Mouse (Mus musculus) neural tube, embryonic 11.5 days (tissue): ENCODE data around the gene Calhm3. TPM values are rescaled to one million over a fixed set of nuclear protein-coding genes. Genes with fewer than 3 reads are reported as not detected.

Experiments used
- ATAC-seq: fragments of 200-750 bp; cut with Nextera tagmentation; 2 replicates; pipeline ENCODE4 v1.8.0; 2017; ENCODE audit warnings: moderate number of reproducible peaks, mild to moderate bottlenecking, moderate TSS enrichment, moderate library complexity; ENCODE audit not compliant: insufficient read depth, low FRiP score, low TSS enrichment
- DNase-seq: peaks from one replicate; pipeline ENCODE4 v3.0.0-alpha.2; 2015; ENCODE audit warnings: low spot score
- H3K27ac ChIP-seq: fragments of 300-500 bp; sonication (generic); 2 replicates; pipeline ENCODE4 v1.5.1; 2014; ENCODE audit warnings: low read depth, mild to moderate bottlenecking, low read length
- H3K27me3 ChIP-seq: fragments of 300-500 bp; sonication (generic); 2 replicates; pipeline ENCODE4 v1.6.1; 2014; ENCODE audit warnings: mild to moderate bottlenecking, low read length, mixed read lengths; ENCODE audit not compliant: control insufficient read depth, insufficient read depth
- H3K36me3 ChIP-seq: fragments of 300-500 bp; sonication (generic); 2 replicates; pipeline ENCODE4 v1.6.1; 2014; ENCODE audit warnings: mild to moderate bottlenecking, low read length, moderate library complexity, mixed read lengths; ENCODE audit not compliant: control insufficient read depth, insufficient read depth
- H3K4me1 ChIP-seq: fragments of 300-500 bp; sonication (generic); 2 replicates; pipeline ENCODE4 v1.6.1; 2014; ENCODE audit warnings: low read length, mixed read lengths; ENCODE audit not compliant: control insufficient read depth, insufficient read depth
- H3K4me2 ChIP-seq: fragments of 300-500 bp; sonication (generic); 2 replicates; pipeline ENCODE4 v1.6.1; 2014; ENCODE audit warnings: low read depth, mild to moderate bottlenecking, moderate library complexity
- H3K4me3 ChIP-seq: fragments of 300-500 bp; sonication (generic); 2 replicates; pipeline ENCODE4 v1.5.1; 2014; ENCODE audit warnings: low read depth, low read length
- H3K9ac ChIP-seq: fragments of 300-500 bp; sonication (generic); 2 replicates; pipeline ENCODE4 v1.6.1; 2014; ENCODE audit warnings: mild to moderate bottlenecking, low read length
- H3K9me3 ChIP-seq: fragments of 300-500 bp; sonication (generic); 2 replicates; pipeline ENCODE4 v1.6.1; 2016; ENCODE audit warnings: low read length; ENCODE audit not compliant: control insufficient read depth
- WGBS: fragments of 180-500 bp; shearing (Covaris S2); extraction: QIAGEN DNeasy Blood & Tissue Kit; methylation state at CpG from one replicate; pipeline ENCODE4 v1.1.7; 2014; 5-methylcytosine and 5-hydroxymethylcytosine counted together
- polyA plus RNA-seq: library from polyadenylated mRNA; unstranded; fragments of >200 nt; fragmentation: Nextera tagmentation; extraction: Ambion mirVana; gene quantifications from 2 replicates; pipeline ENCODE4 v1.2.1, GENCODE M21; 2014

Calhm3 gene
- polyA plus RNA-seq, 1 experiment from 2014 or later, result not detected

GRCm38 (mm10) chr19:47137051-47137581, 20.4 kb downstream of the Calhm3 start:
- H3K36me3 ChIP-seq, result no peaks in the 10 kb centered on the region
- WGBS, result 71% methylated on average over 6 of the region's 6 CpGs
- no peaks in the 10 kb centered on the region for H3K27me3 ChIP-seq
- ATAC-seq (no peak), DNase-seq (no peak)
- H3K9me3 ChIP-seq, result no peaks in the 10 kb centered on the region
- H3K4me2 ChIP-seq, result peak overlapping the region; percentile 41
- no peak overlapping the region for H3K4me3 ChIP-seq
- peaks cover 8% of the 10 kb centered on the region; the same call in 1 of the 2 replicates for H3K4me1 ChIP-seq
- peak overlapping the region; percentile 48 for H3K9ac ChIP-seq
- H3K27ac ChIP-seq, result no peak overlapping the region

DNA sequence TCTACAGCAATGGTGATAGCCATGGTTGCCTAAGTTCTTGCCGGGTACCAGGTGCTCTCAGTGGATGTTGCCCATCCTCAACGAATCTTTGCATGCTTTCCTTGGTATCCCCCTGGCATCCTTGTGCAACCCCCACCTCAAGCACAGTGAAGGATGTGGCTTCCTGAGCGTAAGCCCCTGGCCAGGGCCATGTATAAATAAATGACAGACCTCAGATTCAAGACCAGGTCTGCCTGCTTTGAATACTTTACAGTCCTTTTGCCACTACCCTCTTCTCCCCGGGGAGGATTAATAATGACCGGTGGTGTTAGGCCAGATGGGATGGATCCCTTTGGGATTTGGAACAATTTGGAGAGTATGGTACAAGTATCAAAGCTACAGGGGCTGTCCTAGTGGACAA, 21.4 kb downstream of the Calhm3 start:
- no peak overlapping the region for H3K4me2 ChIP-seq
- H3K9me3 ChIP-seq, result no peaks in the 10 kb centered on the region
- no peaks in the 10 kb centered on the region for H3K27me3 ChIP-seq
- no peak overlapping the region for H3K27ac ChIP-seq
- H3K36me3 ChIP-seq, result 0 out of 2 replicates have a peak, but pooled peaks cover 3% of the 10 kb centered on the region
- peaks cover 8% of the 10 kb centered on the region; the same call in 1 of the 2 replicates for H3K4me1 ChIP-seq
- H3K9ac ChIP-seq, result no peak overlapping the region
- H3K4me3 ChIP-seq, result no peak overlapping the region
- DNase-seq, result no peak
- no peak for ATAC-seq
- 87% methylated on average over 5 of the region's 5 CpGs for WGBS

DNA sequence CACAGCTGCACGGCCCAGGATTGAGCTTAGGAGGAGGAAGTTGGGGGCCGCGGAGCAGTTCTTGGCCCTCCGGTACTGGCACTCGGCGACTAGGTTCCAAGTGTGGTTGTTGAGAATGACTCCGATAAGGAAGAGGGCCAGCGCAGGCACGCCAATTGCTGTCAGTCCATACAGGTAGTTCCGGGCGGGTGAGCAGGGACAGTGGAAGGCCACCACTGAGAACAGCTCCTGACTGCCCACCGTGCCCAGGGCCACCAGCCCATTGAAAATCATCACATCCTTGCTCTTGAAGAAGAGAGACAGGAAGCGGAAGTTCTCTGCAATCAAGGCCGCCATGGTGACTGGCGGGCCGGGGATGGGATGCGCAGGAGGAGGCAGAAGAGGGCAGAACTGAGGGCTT, 22.0 kb downstream of the Calhm3 start:
- WGBS, result 93% methylated on average over 17 of the region's 17 CpGs
- 0 out of 2 replicates have a peak, but pooled peaks cover 3% of the 10 kb centered on the region for H3K36me3 ChIP-seq
- H3K4me2 ChIP-seq, result no peak overlapping the region
- no peak for DNase-seq
- no peaks in the 10 kb centered on the region for H3K9me3 ChIP-seq
- no peak for ATAC-seq
- H3K4me3 ChIP-seq, result no peak overlapping the region
- peaks cover 8% of the 10 kb centered on the region; the same call in 1 of the 2 replicates for H3K4me1 ChIP-seq
- no peak overlapping the region for H3K27ac ChIP-seq
- no peak overlapping the region for H3K9ac ChIP-seq
- H3K27me3 ChIP-seq, result no peaks in the 10 kb centered on the region

GRCm38 (mm10) chr19:47133161-47133560, 24.4 kb downstream of the Calhm3 start:
- Histone ChIP-seq H3K9ac (no peak overlapping the region), H3K36me3 (peaks cover 19% of the 10 kb centered on the region), H3K4me2 (no peak overlapping the region), H3K27ac (no peak overlapping the region), H3K4me1 (peaks cover 8% of the 10 kb centered on the region; the same call in 1 of the 2 replicates), H3K4me3 (no peak overlapping the region), H3K9me3 (no peaks in the 10 kb centered on the region), H3K27me3 (no peaks in the 10 kb centered on the region)
- ATAC-seq (no peak), DNase-seq (no peak)
- 91% methylated on average over 7 of the region's 7 CpGs for WGBS

DNA sequence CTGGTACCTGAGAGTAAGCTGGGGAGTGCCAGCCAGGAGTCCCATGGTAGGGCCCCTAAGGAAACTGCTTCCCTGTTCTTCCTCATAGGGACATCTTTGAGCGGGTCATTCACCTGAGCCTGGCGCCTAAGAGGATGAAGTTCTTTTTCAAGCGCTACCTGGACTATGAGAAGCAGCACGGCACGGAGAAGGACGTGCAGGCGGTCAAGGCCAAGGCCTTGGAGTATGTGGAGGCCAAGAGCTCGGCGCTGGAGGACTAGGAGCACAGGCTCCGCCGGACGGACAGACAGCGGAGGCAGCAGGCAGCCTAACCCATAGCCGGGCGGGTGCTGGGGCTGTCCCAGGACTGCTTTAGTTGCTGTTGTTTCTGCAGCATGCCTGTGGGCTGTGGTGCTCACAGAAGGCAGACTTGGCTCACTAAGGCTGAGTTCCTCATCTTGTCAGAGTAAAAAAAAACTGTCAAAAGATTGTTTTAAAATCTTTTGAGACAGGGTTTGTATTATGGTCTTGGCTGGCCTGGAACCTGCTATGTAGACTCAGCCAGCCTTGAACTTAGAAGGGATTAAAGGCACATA, 26.9 kb downstream of the Calhm3 start:
- no peaks in the 10 kb centered on the region for H3K4me1 ChIP-seq
- H3K27me3 ChIP-seq, result no peaks in the 10 kb centered on the region
- H3K4me3 ChIP-seq, result no peak overlapping the region
- no peak overlapping the region for H3K9ac ChIP-seq
- DNase-seq, result no peak
- no peaks in the 10 kb centered on the region for H3K9me3 ChIP-seq
- H3K4me2 ChIP-seq, result no peak overlapping the region
- H3K27ac ChIP-seq, result no peak overlapping the region
- 96% methylated on average over 15 of the region's 15 CpGs for WGBS
- ATAC-seq, result no peak
- H3K36me3 ChIP-seq, result peaks cover 29% of the 10 kb centered on the region

DNA sequence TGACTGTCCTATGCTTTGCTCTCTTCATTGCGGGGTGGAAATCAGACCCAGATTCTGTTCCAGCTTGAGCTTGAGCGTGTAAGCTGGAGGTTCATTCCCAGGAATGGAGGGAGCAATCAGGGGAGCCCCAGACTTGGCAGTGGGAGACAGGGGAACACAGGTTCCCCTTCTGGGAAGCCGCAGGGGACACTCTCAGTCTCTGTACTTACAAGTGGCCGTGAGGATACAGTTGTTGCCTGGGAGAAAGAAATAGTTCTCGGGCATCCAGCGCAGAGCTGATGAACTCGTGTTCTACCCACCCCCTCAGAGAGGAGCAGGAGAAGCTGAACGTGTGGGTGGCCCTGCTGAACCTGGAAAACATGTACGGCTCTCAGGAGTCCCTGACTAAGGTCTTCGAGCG, 28.7 kb downstream of the Calhm3 start:
- Histone ChIP-seq H3K4me2 (no peak overlapping the region), H3K9ac (no peak overlapping the region), H3K4me1 (no peaks in the 10 kb centered on the region), H3K9me3 (no peaks in the 10 kb centered on the region), H3K27ac (no peak overlapping the region), H3K36me3 (peaks cover 34% of the 10 kb centered on the region), H3K27me3 (no peaks in the 10 kb centered on the region), H3K4me3 (no peak overlapping the region)
- no peak for ATAC-seq
- WGBS, result 89% methylated on average over 11 of the region's 11 CpGs
- no peak for DNase-seq

- DNase-seq, result no peak
- ATAC-seq, result no peak
- Histone ChIP-seq H3K9ac (no peak overlapping the region), H3K36me3 (peaks cover 34% of the 10 kb centered on the region), H3K9me3 (no peaks in the 10 kb centered on the region), H3K27ac (no peak overlapping the region), H3K4me1 (no peaks in the 10 kb centered on the region), H3K27me3 (no peaks in the 10 kb centered on the region), H3K4me3 (no peak overlapping the region), H3K4me2 (no peak overlapping the region)
- WGBS, result 96% methylated on average over 10 of the region's 10 CpGs
Measured at GRCm38 (mm10) chr19:47128164-47128563, 29.4 kb downstream of the Calhm3 start.

- Histone ChIP-seq H3K27ac (no peak overlapping the region), H3K27me3 (no peaks in the 10 kb centered on the region), H3K4me2 (no peak overlapping the region), H3K36me3 (peaks cover 13% of the 10 kb centered on the region), H3K9ac (no peak overlapping the region), H3K9me3 (no peaks in the 10 kb centered on the region), H3K4me3 (no peak overlapping the region), H3K4me1 (no peaks in the 10 kb centered on the region)
- 26% methylated on average over 2 of the region's 2 CpGs for WGBS
- ATAC-seq, result no peak
- DNase-seq, result peak; percentile 38
Measured at GRCm38 (mm10) chr19:47122802-47123201, 34.8 kb downstream of the Calhm3 start.

DNA sequence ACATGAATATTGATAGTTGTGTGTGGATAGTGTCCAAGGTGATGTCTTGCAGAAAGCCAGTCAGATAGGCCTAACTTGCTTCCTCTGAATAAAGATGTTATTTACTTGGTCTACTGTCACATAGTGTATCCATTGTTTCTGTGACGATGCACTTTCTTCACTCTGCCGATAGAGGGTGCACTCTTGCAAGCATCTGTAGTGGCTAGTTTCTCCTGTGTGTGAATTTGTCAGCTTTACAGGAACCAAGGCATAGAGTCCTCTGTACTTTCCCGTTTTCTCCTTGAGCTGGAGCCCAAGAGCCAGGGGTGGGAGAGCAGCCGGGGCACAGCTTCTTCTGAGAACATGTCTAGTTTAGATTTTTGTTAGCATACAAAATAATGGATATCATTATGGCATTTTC, 36.5 kb downstream of the Calhm3 start:
- Histone ChIP-seq H3K27ac (no peak overlapping the region), H3K27me3 (no peaks in the 10 kb centered on the region), H3K4me3 (no peak overlapping the region), H3K4me1 (no peaks in the 10 kb centered on the region), H3K9me3 (no peaks in the 10 kb centered on the region), H3K36me3 (peaks cover 13% of the 10 kb centered on the region), H3K4me2 (no peak overlapping the region), H3K9ac (no peak overlapping the region)
- 43% methylated on average over 4 of the region's 4 CpGs for WGBS
- no peak for DNase-seq
- no peak for ATAC-seq
